Mouse (Mus musculus): ENCODE measurements around the gene Lrrc9. TPM values are rescaled to one million over a fixed set of nuclear protein-coding genes. Genes with fewer than 3 reads are reported as not detected.

Gene Lrrc9
- total RNA-seq (2023): not detected

DNA sequence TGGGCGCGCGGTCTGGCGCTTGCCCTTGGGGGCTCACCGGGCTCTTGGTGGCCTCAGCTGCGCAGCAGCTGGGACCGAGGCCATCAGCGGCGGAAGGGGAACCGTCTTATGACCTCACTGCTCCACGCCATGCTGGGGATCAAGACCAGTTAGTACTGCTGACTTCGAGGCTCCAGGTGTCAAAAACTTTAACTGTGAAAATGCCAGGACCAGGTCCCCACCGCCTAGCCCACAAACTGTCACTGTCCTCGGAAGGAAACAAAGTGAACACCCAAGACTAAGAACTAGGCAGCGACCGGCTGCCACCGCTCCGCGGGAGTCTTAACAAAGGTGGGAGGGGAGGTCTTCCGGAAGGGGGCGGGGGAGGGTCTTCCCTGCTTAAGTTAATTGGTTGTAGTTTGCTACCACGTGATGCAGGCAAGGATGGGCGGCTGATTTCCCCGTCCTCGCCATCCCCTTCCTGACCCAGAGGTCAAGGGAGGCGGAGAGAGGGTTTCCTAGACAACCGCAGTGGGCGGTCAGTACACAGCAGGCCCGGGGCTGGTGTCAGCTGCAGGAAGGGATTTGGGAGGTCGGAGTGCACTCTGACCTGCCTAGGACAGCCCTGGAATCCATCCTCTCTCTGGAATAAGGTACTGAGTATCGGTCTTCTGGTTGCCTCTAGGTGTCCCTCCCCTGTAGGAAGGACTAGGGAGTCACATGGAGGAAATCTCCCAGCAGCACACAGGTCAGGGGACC, at the start of gene Lrrc9:
Gene Lrrc9, plus strand, starts transcription at position 28 of the 738 bp plus-strand sequence.

DNA sequence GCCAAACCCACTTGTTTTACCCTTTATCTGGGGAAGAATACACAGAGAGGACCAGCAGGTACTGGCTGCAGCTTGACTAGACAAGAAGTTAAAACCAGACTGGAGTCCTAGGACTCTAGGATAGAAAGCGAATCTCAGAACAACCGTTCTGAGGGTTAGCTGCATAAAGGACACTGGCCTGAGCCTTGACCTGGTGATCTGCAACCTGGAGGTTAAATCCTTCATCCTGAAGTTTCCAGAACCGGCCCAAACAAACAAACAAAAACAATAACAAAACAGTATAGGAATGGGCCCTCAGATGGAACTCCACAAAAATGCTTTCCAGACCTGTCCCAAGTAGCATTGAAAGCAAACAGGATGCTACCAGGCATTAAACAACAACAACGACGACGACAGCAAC, 32.7 kb upstream of the Lrrc9 start, which contains the start of gene Rtn1:
Gene Rtn1, minus strand, starts transcription at position 101 of the 400 bp plus-strand sequence.

DNA sequence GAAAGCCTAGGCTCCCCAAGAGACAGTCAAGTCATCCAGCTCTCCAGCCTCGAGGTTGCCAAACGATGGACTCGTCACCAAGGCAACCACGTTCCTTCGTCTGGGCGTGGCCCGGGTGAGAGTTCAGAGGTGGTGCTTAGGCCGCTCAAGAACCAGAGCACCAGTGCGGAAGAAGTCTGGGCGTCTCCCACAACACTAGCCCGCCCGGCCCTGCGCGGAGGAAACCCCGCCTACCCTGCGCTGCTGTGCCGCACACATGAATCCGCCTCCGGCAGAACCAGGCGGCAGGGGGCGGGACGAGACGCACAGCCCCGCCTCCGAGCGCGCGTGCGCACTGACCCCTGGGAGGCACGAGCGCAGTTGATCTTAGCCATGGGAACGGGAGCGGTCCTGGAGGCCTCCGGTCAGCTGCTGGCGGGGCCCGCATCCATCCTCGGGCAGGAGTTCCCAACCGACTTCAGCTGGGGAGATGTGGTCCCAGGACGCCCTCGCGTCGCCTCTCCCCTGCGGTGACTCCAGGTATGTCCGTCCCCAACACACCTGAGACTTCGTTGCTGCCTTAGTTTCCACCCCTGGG, 94.4 kb downstream of the Lrrc9 start, which contains the start of gene Pcnx4:
Gene Pcnx4, plus strand, starts transcription at position 363 of the 577 bp plus-strand sequence.

Other genes starting within 250 kb of the Lrrc9 start
- gene Rtn1, start 32.8 kb upstream of the Lrrc9 start, total RNA-seq (2023): 1 to 10 TPM in 1 of 2 experiments, under 1 TPM in 1; 0.59 to 1.9 TPM
- gene Pcnx4, start 94.5 kb downstream of the Lrrc9 start, total RNA-seq (2023): 1 to 10 TPM; 3.1 to 3.9 TPM
- not detected for gene Gm4756, start 207.8 kb downstream of the Lrrc9 start, total RNA-seq (2023)
- 10 to 100 TPM; 15.8 to 19.9 TPM for gene Dhrs7, start 223.0 kb downstream of the Lrrc9 start, total RNA-seq (2023)

Data from B cell, adult 67 days (primary cell).